Mouse (Mus musculus) intestine, embryonic 16.5 days (tissue): ENCODE measurements at regions not wholly inside any gene's neighbourhood (a gene's known extent, or its start where the extent isn't known, plus 50 kb on each side); places are given as distances from the start of the nearest gene placed in this dataset.

Experiments used
- ATAC-seq: fragments of 200-750 bp; cut with Nextera tagmentation; 2 replicates; pipeline ENCODE4 v1.8.0; 2017; ENCODE audit warnings: moderate TSS enrichment, moderate library complexity
- H3K27ac ChIP-seq: fragments of 300-500 bp; sonication (generic); 2 replicates; pipeline ENCODE4 v1.5.1; 2014; ENCODE audit warnings: mild to moderate bottlenecking, low read length
- H3K27me3 ChIP-seq: fragments of 300-500 bp; sonication (generic); replicated peaks from 2 replicates; pipeline ENCODE4 v1.6.1; 2014; ENCODE audit warnings: low read length, control low read depth, mixed read lengths; ENCODE audit not compliant: control insufficient read depth, insufficient read depth
- H3K36me3 ChIP-seq: fragments of 300-500 bp; sonication (generic); 2 replicates; pipeline ENCODE4 v1.6.1; 2014; ENCODE audit warnings: low read length, control low read depth; ENCODE audit not compliant: control insufficient read depth, insufficient read depth
- H3K4me1 ChIP-seq: fragments of 300-500 bp; sonication (generic); 2 replicates; pipeline ENCODE4 v1.6.1; 2014; ENCODE audit warnings: low read length, control low read depth, mixed read lengths; ENCODE audit not compliant: control insufficient read depth, insufficient read depth
- H3K4me2 ChIP-seq: fragments of 300-500 bp; sonication (generic); 2 replicates; pipeline ENCODE4 v1.6.1; 2014; ENCODE audit warnings: low read depth, low read length, control low read depth
- H3K4me3 ChIP-seq: fragments of 300-500 bp; sonication (generic); 2 replicates; pipeline ENCODE4 v1.5.1; 2014; ENCODE audit warnings: mild to moderate bottlenecking, low read length
- H3K9ac ChIP-seq: fragments of 300-500 bp; sonication (generic); 2 replicates; pipeline ENCODE4 v1.6.1; 2014; ENCODE audit warnings: low read depth, low read length
- H3K9me3 ChIP-seq: fragments of 300-500 bp; sonication (generic); 2 replicates; pipeline ENCODE4 v1.6.1; 2016; ENCODE audit warnings: low read length, control low read depth; ENCODE audit not compliant: control insufficient read depth
- WGBS: fragments of 180-500 bp; shearing (Covaris S2); extraction: QIAGEN DNeasy Blood & Tissue Kit; methylation state at CpG from one replicate; pipeline ENCODE4 v1.1.7; 2014; 5-methylcytosine and 5-hydroxymethylcytosine counted together

DNA sequence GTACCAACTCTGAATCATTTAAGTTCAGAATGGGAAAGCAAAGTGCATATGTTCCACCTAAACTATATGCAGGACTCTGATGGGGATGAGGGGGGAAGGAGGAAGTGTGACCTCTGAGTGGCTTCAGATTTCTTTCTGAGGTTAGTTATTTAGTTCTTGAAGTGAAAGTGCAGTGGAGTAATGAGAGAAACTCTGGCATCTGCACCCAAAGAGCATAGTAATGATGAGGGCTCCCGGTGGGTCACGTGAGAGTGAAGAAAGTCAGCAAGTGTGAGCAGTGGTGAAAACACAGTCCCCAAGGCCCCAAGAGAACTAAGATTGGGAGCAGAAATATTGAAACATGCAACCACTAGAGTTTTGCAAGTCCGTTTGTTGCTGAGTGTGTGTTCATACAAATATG, 102.5 kb upstream of the Tmc3 start:
- Histone ChIP-seq H3K4me3 (no peak overlapping the region), H3K27ac (no peak overlapping the region), H3K4me2 (no peak overlapping the region), H3K27me3 (no peaks in the 10 kb centered on the region), H3K36me3 (no peaks in the 10 kb centered on the region), H3K9ac (no peak overlapping the region), H3K4me1 (peaks cover 24% of the 10 kb centered on the region), H3K9me3 (no peaks in the 10 kb centered on the region)
- no peak for ATAC-seq
- WGBS = 76% methylated on average over 3 of the region's 3 CpGs

- H3K9ac ChIP-seq = no peak overlapping the region
- H3K4me3 ChIP-seq = no peak overlapping the region
- H3K27me3 ChIP-seq = no peaks in the 10 kb centered on the region
- 50% methylated on average over 7 of the region's 7 CpGs for WGBS
- H3K9me3 ChIP-seq = no peaks in the 10 kb centered on the region
- H3K4me1 ChIP-seq = peaks cover 24% of the 10 kb centered on the region
- H3K36me3 ChIP-seq = no peaks in the 10 kb centered on the region
- H3K4me2 ChIP-seq = no peak overlapping the region
- peak; percentile 64; the same call in 1 of the 2 replicates for ATAC-seq
- H3K27ac ChIP-seq = no peak overlapping the region
These were observed 101.9 kb upstream of the Tmc3 start for GRCm38 (mm10) chr7:83482671-83483304.

- ATAC-seq = no peak
- H3K27ac ChIP-seq = no peak overlapping the region
These were observed 98.5 kb upstream of the Tmc3 start for GRCm38 (mm10) chr7:83486156-83486750.

GRCm38 (mm10) chr7:83489790-83490189, 94.9 kb upstream of the Tmc3 start:
- no peaks in the 10 kb centered on the region for H3K36me3 ChIP-seq
- no peak overlapping the region for H3K4me2 ChIP-seq
- no peak overlapping the region for H3K4me3 ChIP-seq
- no peak overlapping the region for H3K27ac ChIP-seq
- WGBS = 79% methylated on average over 1 of the region's 1 CpGs
- ATAC-seq = no peak
- no peaks in the 10 kb centered on the region for H3K27me3 ChIP-seq
- H3K4me1 ChIP-seq = 0 out of 2 replicates have a peak, but pooled peaks cover 5% of the 10 kb centered on the region
- H3K9ac ChIP-seq = no peak overlapping the region
- no peaks in the 10 kb centered on the region for H3K9me3 ChIP-seq

More at GRCm38 (mm10) chr7:83486156-83486750, 98.5 kb upstream of the Tmc3 start:
- H3K4me2 ChIP-seq = no peak overlapping the region
- 53% methylated on average over 2 of the region's 2 CpGs for whole genome bisulfite sequencing
- H3K36me3 ChIP-seq = no peaks in the 10 kb centered on the region
- no peaks in the 10 kb centered on the region for H3K9me3 ChIP-seq
- H3K4me3 ChIP-seq = no peak overlapping the region
- H3K9ac ChIP-seq = no peak overlapping the region
- no peaks in the 10 kb centered on the region for H3K27me3 ChIP-seq
- H3K4me1 ChIP-seq = peaks cover 21% of the 10 kb centered on the region

- Histone ChIP-seq H3K27me3 (no peaks in the 10 kb centered on the region), H3K4me3 (no peak overlapping the region), H3K9ac (no peak overlapping the region), H3K27ac (no peak overlapping the region), H3K4me2 (no peak overlapping the region), H3K9me3 (no peaks in the 10 kb centered on the region), H3K4me1 (no peaks in the 10 kb centered on the region), H3K36me3 (no peaks in the 10 kb centered on the region)
- no peak for ATAC-seq
- 73% methylated on average over 2 of the region's 2 CpGs for WGBS
These were observed 79.6 kb upstream of the Tmc3 start for GRCm38 (mm10) chr7:83504996-83505645.

DNA sequence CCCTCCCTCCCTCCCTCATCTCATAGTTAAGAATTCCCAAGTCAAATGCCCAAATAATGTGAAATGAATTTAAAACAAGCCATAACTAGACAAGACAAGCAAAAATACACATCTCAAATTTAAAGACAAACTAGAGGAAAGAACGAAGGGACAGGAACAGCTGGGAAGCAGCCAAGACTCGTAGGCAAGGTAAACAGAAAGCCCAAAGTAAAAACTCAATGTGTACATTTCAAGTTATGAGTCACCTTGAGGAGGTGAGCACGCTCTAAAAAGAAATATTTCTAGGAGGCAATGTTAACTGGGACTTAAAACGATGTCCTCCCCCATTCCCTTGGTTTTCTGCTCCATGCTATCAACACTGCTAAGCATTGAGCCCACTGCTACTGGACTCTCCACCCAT, 68.4 kb upstream of the Tmc3 start:
- no peak for ATAC-seq
- H3K4me1 ChIP-seq = no peaks in the 10 kb centered on the region
- no peak overlapping the region for H3K4me2 ChIP-seq
- no peaks in the 10 kb centered on the region for H3K27me3 ChIP-seq
- no peak overlapping the region for H3K27ac ChIP-seq
- 28% methylated on average over 4 of the region's 4 CpGs for WGBS
- H3K9ac ChIP-seq = no peak overlapping the region
- H3K4me3 ChIP-seq = no peak overlapping the region
- no peaks in the 10 kb centered on the region for H3K9me3 ChIP-seq
- no peaks in the 10 kb centered on the region for H3K36me3 ChIP-seq

GRCm38 (mm10) chr7:83521511-83521910, 63.2 kb upstream of the Tmc3 start:
- H3K4me2 ChIP-seq = no peak overlapping the region
- WGBS = 82% methylated on average over 7 of the region's 7 CpGs
- no peak overlapping the region for H3K4me3 ChIP-seq
- H3K4me1 ChIP-seq = no peaks in the 10 kb centered on the region
- no peak overlapping the region for H3K27ac ChIP-seq
- no peak for ATAC-seq
- H3K9me3 ChIP-seq = no peaks in the 10 kb centered on the region
- H3K36me3 ChIP-seq = no peaks in the 10 kb centered on the region
- no peak overlapping the region for H3K9ac ChIP-seq
- H3K27me3 ChIP-seq = no peaks in the 10 kb centered on the region
